Mouse (Mus musculus) hindbrain, postnatal 0 days (tissue): Measurements from ENCODE around the gene Sh2b2. TPM values are rescaled to one million over a fixed set of nuclear protein-coding genes. Genes with fewer than 3 reads are reported as not detected.

ENCODE experiments used
- ATAC-seq: fragments of 200-750 bp; cut with Nextera tagmentation; 2 replicates; pipeline ENCODE4 v1.8.0; 2017; ENCODE audit warnings: mild to moderate bottlenecking, moderate TSS enrichment, moderate library complexity
- DNase-seq: peaks from one replicate; pipeline ENCODE4 v3.0.0-alpha.2; 2015; ENCODE audit warnings: low spot score
- H3K27ac ChIP-seq: fragments of 300-500 bp; sonication (generic); 2 replicates; pipeline ENCODE4 v1.5.1; 2014; ENCODE audit warnings: mild to moderate bottlenecking
- H3K27me3 ChIP-seq: fragments of 300-500 bp; sonication (generic); 2 replicates; pipeline ENCODE4 v1.6.1; 2014; ENCODE audit warnings: low read length, mixed read lengths; ENCODE audit not compliant: insufficient read depth
- H3K36me3 ChIP-seq: fragments of 300-500 bp; sonication (generic); 2 replicates; pipeline ENCODE4 v1.6.1; 2014; ENCODE audit warnings: low read length, mixed read lengths; ENCODE audit not compliant: insufficient read depth
- H3K4me1 ChIP-seq: fragments of 300-500 bp; sonication (generic); 2 replicates; pipeline ENCODE4 v1.6.1; 2014; ENCODE audit warnings: antibody characterized with exemption, low read length, mixed read lengths; ENCODE audit not compliant: insufficient read depth
- H3K4me2 ChIP-seq: fragments of 300-500 bp; sonication (generic); 2 replicates; pipeline ENCODE4 v1.6.1; 2014; ENCODE audit warnings: low read depth, mild to moderate bottlenecking, low read length, moderate library complexity, mixed read lengths
- H3K4me3 ChIP-seq: fragments of 300-500 bp; sonication (generic); 2 replicates; pipeline ENCODE4 v1.5.1; 2014; ENCODE audit warnings: low read length
- H3K9ac ChIP-seq: fragments of 300-500 bp; sonication (generic); replicated peaks from 2 replicates; pipeline ENCODE4 v1.6.1; 2014; ENCODE audit warnings: mild to moderate bottlenecking, low read length, moderate library complexity, mixed read lengths
- H3K9me3 ChIP-seq: fragments of 300-500 bp; sonication (generic); 2 replicates; pipeline ENCODE4 v1.6.1; 2016; ENCODE audit warnings: low read length, mixed read lengths
- CTCF ChIP-seq: IDR thresholded peaks from 2 replicates; pipeline ENCODE4 v1.5.1; 2016; ENCODE audit warnings: antibody characterized with exemption, control low read depth, low read depth
- WGBS: fragments of 180-500 bp; shearing (Covaris S2); extraction: QIAGEN DNeasy Blood & Tissue Kit; methylation state at CpG from one replicate; pipeline ENCODE4 v1.1.7; 2014; 5-methylcytosine and 5-hydroxymethylcytosine counted together
- polyA plus RNA-seq: library from polyadenylated mRNA; unstranded; fragments of >200 nt; fragmentation: Nextera tagmentation; extraction: Ambion mirVana; gene quantifications from 2 replicates; pipeline ENCODE4 v1.2.1, GENCODE M21; 2015
- total RNA-seq: library from RNA; depleted of rRNA; stranded (reverse); fragments of >200 nt; gene quantifications from 2 replicates; pipeline ENCODE4 v1.2.3, GENCODE M21; 2014

Sh2b2 gene
- total and polyA plus RNA-seq, 2 experiments from 2014 or later, result 15.3 to 49.6 TPM

DNA sequence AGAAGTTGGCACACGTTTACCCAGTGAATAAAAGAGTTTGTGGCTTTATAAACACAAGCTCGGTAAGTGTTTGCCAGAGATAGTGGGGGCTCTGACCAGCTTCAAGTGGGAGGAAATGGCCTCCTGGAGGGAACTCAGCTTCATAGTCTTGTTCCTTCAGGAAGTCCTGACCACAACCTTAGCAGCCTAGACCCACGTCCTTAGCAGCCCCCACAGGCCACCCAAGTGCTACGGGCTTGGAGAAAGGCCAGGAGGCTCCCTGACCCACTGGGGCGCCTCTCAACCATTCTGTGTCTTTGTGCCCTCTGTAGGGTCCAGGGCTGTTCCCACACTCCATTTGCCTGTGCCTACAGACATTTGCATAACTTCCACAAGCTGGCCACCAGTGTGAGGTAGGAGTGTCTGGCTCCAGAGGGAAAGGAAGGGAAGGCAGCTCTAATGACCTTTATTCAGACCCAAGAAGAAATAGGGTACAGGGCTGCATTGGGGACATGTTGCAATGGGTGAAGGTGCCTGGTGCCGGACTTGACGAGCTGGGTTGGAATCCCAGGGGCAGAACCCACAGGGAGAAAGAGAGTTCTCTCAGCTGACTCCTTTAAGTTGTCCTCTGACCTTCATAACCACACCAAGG lies 20.0 kb downstream of the Sh2b2 start:
- no peak overlapping the region for H3K9ac ChIP-seq
- no peaks in the 10 kb centered on the region for H3K9me3 ChIP-seq
- no peaks in the 10 kb centered on the region for H3K27me3 ChIP-seq
- H3K4me1 ChIP-seq, result no peaks in the 10 kb centered on the region
- H3K36me3 ChIP-seq, result peaks cover 16% of the 10 kb centered on the region
- TF ChIP-seq CTCF, result no peak
- no peak overlapping the region for H3K4me2 ChIP-seq
- H3K4me3 ChIP-seq, result no peak overlapping the region
- no peak overlapping the region for H3K27ac ChIP-seq
- WGBS, result 67% methylated on average over 7 of the region's 7 CpGs
- ATAC-seq (no peak), DNase-seq (no peak)

- Histone ChIP-seq H3K9ac (no peak overlapping the region), H3K27me3 (no peaks in the 10 kb centered on the region), H3K4me1 (no peaks in the 10 kb centered on the region), H3K4me2 (no peak overlapping the region), H3K4me3 (no peak overlapping the region), H3K9me3 (no peaks in the 10 kb centered on the region), H3K36me3 (peaks cover 7% of the 10 kb centered on the region; the same call in 1 of the 2 replicates), H3K27ac (no peak overlapping the region)
- WGBS, result 80% methylated on average over 12 of the region's 12 CpGs
- DNase-seq (no peak), ATAC-seq (no peak)
- no peak for TF ChIP-seq CTCF
Observed at GRCm38 (mm10) chr5:136218585-136218984, 27.8 kb downstream of the Sh2b2 start.

- no peak overlapping the region for H3K27ac ChIP-seq
- no peak for ATAC-seq
- 0 out of 2 replicates have a peak, but pooled peaks cover 4% of the 10 kb centered on the region for H3K36me3 ChIP-seq
- no peak overlapping the region for H3K4me2 ChIP-seq
- 75% methylated on average over 4 of the region's 4 CpGs for WGBS
- no peak overlapping the region for H3K4me3 ChIP-seq
- H3K9me3 ChIP-seq, result no peaks in the 10 kb centered on the region
- DNase-seq, result no peak
- no peaks in the 10 kb centered on the region for H3K27me3 ChIP-seq
- no peak overlapping the region for H3K9ac ChIP-seq
- H3K4me1 ChIP-seq, result no peaks in the 10 kb centered on the region
- TF ChIP-seq CTCF, result no peak
Observed at GRCm38 (mm10) chr5:136217932-136218381, 28.4 kb downstream of the Sh2b2 start.

DNA sequence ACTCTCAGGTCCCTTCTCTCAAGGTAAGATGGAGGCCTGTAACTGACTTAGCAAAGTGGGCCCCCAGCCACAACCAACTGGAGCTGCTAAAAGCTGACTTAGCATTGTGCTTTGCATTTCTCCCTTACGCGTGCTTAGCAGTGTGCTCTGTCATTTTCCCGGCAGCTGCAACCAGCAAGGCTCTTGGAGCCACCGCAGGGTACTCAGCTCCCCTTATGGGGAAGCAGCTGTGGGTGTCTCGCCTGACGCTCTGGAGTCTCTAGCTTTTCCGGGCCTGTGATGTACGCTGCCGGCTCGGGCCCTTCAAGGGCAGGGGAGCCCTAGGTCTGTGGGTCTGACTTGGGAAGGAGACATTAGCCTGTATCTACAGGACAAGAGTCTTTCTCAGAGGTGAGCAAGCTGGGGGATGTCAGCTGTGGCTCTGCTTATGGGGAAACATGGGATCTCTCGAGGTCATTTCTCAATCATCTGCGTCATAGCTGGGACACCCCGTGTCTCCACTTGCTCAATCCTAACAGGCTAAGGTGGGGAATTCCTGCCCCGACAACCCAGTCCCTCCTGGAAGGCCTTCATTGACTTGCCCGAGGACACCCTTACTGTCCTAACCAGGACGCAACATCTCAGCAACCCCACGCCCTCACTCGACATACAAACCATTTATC lies 29.2 kb downstream of the Sh2b2 start:
- no peaks in the 10 kb centered on the region for H3K9me3 ChIP-seq
- H3K4me1 ChIP-seq, result no peaks in the 10 kb centered on the region
- ATAC-seq, result no peak
- no peak overlapping the region for H3K4me2 ChIP-seq
- WGBS, result 74% methylated on average over 18 of the region's 18 CpGs
- TF ChIP-seq CTCF, result no peak
- H3K27me3 ChIP-seq, result no peaks in the 10 kb centered on the region
- 0 out of 2 replicates have a peak, but pooled peaks cover 4% of the 10 kb centered on the region for H3K36me3 ChIP-seq
- peak; percentile 33 for DNase-seq
- no peak overlapping the region for H3K4me3 ChIP-seq
- no peak overlapping the region for H3K9ac ChIP-seq
- H3K27ac ChIP-seq, result no peak overlapping the region

DNA sequence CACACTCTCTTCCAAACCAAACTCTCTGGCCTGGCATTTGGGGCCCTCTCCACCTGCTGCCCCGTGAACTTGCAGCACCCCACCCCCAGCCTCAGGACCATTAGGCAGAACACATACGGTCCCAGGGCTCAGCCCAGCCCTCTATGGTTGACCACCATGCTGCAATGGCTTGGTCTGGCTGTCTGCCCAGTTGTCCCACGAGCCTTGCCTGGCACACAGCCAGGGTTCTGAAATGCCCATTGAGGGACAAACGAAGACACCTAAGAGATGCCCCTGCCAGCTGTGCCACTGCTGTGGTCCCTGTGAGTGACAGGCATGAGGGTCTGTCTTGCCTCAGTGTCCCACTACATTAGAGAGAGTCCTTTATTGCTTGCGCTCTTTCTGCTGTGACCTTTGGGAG lies 30.4 kb downstream of the Sh2b2 start:
- no peak for TF ChIP-seq CTCF
- no peak overlapping the region for H3K27ac ChIP-seq
- no peaks in the 10 kb centered on the region for H3K27me3 ChIP-seq
- 48% methylated on average over 5 of the region's 5 CpGs for WGBS
- no peak overlapping the region for H3K9ac ChIP-seq
- H3K9me3 ChIP-seq, result no peaks in the 10 kb centered on the region
- H3K4me2 ChIP-seq, result no peak overlapping the region
- peak; percentile 35 for DNase-seq
- H3K4me1 ChIP-seq, result no peaks in the 10 kb centered on the region
- no peak for ATAC-seq
- H3K36me3 ChIP-seq, result 0 out of 2 replicates have a peak, but pooled peaks cover 4% of the 10 kb centered on the region
- H3K4me3 ChIP-seq, result no peak overlapping the region

GRCm38 (mm10) chr5:136215211-136215610 lies 31.1 kb downstream of the Sh2b2 start:
- no peak for DNase-seq
- TF ChIP-seq CTCF, result peak; percentile 36
- H3K9ac ChIP-seq, result no peak overlapping the region
- H3K4me2 ChIP-seq, result no peak overlapping the region
- no peak overlapping the region for H3K4me3 ChIP-seq
- ATAC-seq, result no peak
- no peaks in the 10 kb centered on the region for H3K27me3 ChIP-seq
- H3K36me3 ChIP-seq, result 0 out of 2 replicates have a peak, but pooled peaks cover 4% of the 10 kb centered on the region
- 89% methylated on average over 3 of the region's 3 CpGs for whole genome bisulfite sequencing
- H3K27ac ChIP-seq, result no peak overlapping the region
- H3K4me1 ChIP-seq, result no peaks in the 10 kb centered on the region
- no peaks in the 10 kb centered on the region for H3K9me3 ChIP-seq

GRCm38 (mm10) chr5:136213716-136214115 lies 32.6 kb downstream of the Sh2b2 start:
- WGBS, result 73% methylated on average over 5 of the region's 5 CpGs
- H3K4me1 ChIP-seq, result no peaks in the 10 kb centered on the region
- no peaks in the 10 kb centered on the region for H3K9me3 ChIP-seq
- H3K9ac ChIP-seq, result no peak overlapping the region
- no peak overlapping the region for H3K4me2 ChIP-seq
- DNase-seq, result no peak
- no peak for ATAC-seq
- H3K4me3 ChIP-seq, result no peak overlapping the region
- H3K27ac ChIP-seq, result no peak overlapping the region
- no peak for TF ChIP-seq CTCF
- H3K36me3 ChIP-seq, result 0 out of 2 replicates have a peak, but pooled peaks cover 2% of the 10 kb centered on the region
- H3K27me3 ChIP-seq, result no peaks in the 10 kb centered on the region
